Mouse (Mus musculus) gastrocnemius, postnatal 10 days (tissue): ENCODE measurements around the gene D630036H23Rik. TPM values are rescaled to one million over a fixed set of nuclear protein-coding genes. Genes with fewer than 3 reads are reported as not detected.

Experiments
- total RNA-seq, 2 experiments: library from RNA; stranded (reverse); gene quantifications; 2 replicates each; pipeline ENCODE4 v1.2.3; 2021

Gene D630036H23Rik
- total RNA-seq, 2 experiments from 2014 or later = 1.0 to 1.5 TPM

Other genes starting within 250 kb of the D630036H23Rik start
- 10 to 100 TPM; 13.0 to 16.5 TPM for gene Ankmy2, start 225.1 kb downstream of the D630036H23Rik start, total RNA-seq
- gene Bzw2, start 224.1 kb downstream of the D630036H23Rik start, total RNA-seq = 100 to 1,000 TPM; 149 to 155 TPM
- not detected for gene Lrrc72, start 128.8 kb downstream of the D630036H23Rik start, total RNA-seq
- 1 to 10 TPM; 2.5 to 3.6 TPM for gene Sostdc1, start 68.0 kb downstream of the D630036H23Rik start, total RNA-seq
- 1 to 10 TPM; 8.9 to 9.4 TPM for gene Ispd, start 731 bp downstream of the D630036H23Rik start, total RNA-seq